Mouse (Mus musculus): ENCODE data around the gene Ankrd11. TPM values are rescaled to one million over a fixed set of nuclear protein-coding genes. Genes with fewer than 3 reads are reported as not detected.

Gene Ankrd11
- polyA plus RNA-seq, 1 experiment, result 41.9 TPM

DNA sequence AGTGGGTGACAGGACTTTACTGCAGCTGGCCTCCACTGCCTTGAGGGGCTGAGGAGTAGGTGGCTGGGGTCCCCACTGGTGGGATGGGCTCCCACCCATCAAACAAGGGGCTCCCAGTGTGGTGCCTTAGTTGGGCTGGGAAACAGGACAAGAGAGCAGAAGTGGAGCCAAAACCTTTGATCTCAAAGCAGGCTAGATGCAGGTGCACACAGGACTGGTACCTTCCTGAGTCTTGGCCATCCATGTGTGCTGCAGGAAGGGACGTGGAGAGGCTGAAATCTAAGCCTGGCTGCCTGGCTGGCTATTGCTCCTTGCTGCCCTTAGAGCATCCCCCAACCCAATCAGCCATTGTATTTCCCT, 189.6 kb downstream of the Ankrd11 start:
- no peaks in the 10 kb centered on the region for H3K27me3 ChIP-seq (ENCODE audit: control insufficient read depth, insufficient read depth, low read length)
- no peak overlapping the region for H3K4me3 ChIP-seq (ENCODE audit: control insufficient read depth, low read depth, low read length)
- H3K4me1 ChIP-seq (ENCODE audit: control insufficient read depth, insufficient read depth, low read length), result no peaks in the 10 kb centered on the region
- no peak overlapping the region for H3K27ac ChIP-seq (ENCODE audit: control insufficient read depth, insufficient read depth, low read depth, low read length)
- TF ChIP-seq POLR2A (IDR thresholded peaks at IDR 0.05; ENCODE audit: control insufficient read depth, low read depth, low read length), result no peak
- no peak for TF ChIP-seq CTCF (IDR thresholded peaks at IDR 0.05; ENCODE audit: control insufficient read depth, insufficient read depth, insufficient replicate concordance, low read depth, low read length)
- no peaks in the 10 kb centered on the region for H3K36me3 ChIP-seq (ENCODE audit: control insufficient read depth, insufficient read depth, low read length)

- Histone ChIP-seq H3K27me3 (ENCODE audit: control insufficient read depth, insufficient read depth, low read length) (no peaks in the 10 kb centered on the region), H3K4me3 (ENCODE audit: control insufficient read depth, low read depth, low read length) (no peak overlapping the region), H3K36me3 (ENCODE audit: control insufficient read depth, insufficient read depth, low read length) (no peaks in the 10 kb centered on the region), H3K27ac (ENCODE audit: control insufficient read depth, insufficient read depth, low read depth, low read length) (no peak overlapping the region), H3K4me1 (ENCODE audit: control insufficient read depth, insufficient read depth, low read length) (no peaks in the 10 kb centered on the region)
- TF ChIP-seq CTCF (IDR thresholded peaks at IDR 0.05; ENCODE audit: control insufficient read depth, insufficient read depth, insufficient replicate concordance, low read depth, low read length) (no peak), POLR2A (IDR thresholded peaks at IDR 0.05; ENCODE audit: control insufficient read depth, low read depth, low read length) (no peak)
Measured at GRCm38 (mm10) chr8:122851692-122852545, 190.2 kb downstream of the Ankrd11 start.

DNA sequence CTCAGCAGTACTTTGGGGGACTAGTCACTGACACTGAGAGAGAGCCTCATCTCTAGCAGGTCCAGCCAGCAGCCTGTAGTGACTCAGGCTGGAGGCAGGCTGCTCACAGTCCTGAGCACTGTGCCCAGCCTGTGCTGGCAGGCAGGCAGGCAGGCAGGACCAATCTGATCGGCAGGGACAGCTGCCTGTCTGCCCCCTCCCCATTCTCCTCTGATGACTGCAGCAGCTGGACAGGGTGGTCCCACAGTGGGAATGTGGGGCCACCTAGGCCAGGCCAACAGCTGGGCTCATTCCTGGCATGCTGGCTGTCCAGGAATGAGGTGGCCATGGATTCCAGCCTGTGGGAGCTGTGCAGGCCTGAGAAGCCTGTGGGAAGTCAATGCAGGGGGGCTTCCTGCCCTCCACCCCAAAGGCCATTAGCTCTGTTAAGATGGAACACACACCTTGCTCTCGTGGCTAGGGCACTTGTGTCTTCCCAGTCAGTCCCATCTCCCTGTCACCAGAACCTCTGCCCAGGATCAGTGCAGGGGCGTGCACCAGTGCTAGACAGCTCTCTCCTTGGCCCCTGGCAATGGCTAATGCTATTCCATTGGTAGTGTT, 191.3 kb downstream of the Ankrd11 start:
- TF ChIP-seq POLR2A (IDR thresholded peaks at IDR 0.05; ENCODE audit: control insufficient read depth, low read depth, low read length), result no peak
- no peak for TF ChIP-seq CTCF (IDR thresholded peaks at IDR 0.05; ENCODE audit: control insufficient read depth, insufficient read depth, insufficient replicate concordance, low read depth, low read length)
- no peaks in the 10 kb centered on the region for H3K4me1 ChIP-seq (ENCODE audit: control insufficient read depth, insufficient read depth, low read length)
- H3K4me3 ChIP-seq (ENCODE audit: control insufficient read depth, low read depth, low read length), result no peak overlapping the region
- H3K36me3 ChIP-seq (ENCODE audit: control insufficient read depth, insufficient read depth, low read length), result no peaks in the 10 kb centered on the region
- H3K27ac ChIP-seq (ENCODE audit: control insufficient read depth, insufficient read depth, low read depth, low read length), result no peak overlapping the region
- H3K27me3 ChIP-seq (ENCODE audit: control insufficient read depth, insufficient read depth, low read length), result no peaks in the 10 kb centered on the region

- no peak overlapping the region for H3K27ac ChIP-seq (ENCODE audit: control insufficient read depth, insufficient read depth, low read depth, low read length)
- H3K36me3 ChIP-seq (ENCODE audit: control insufficient read depth, insufficient read depth, low read length), result no peaks in the 10 kb centered on the region
- TF ChIP-seq CTCF (IDR thresholded peaks at IDR 0.05; ENCODE audit: control insufficient read depth, insufficient read depth, insufficient replicate concordance, low read depth, low read length), result no peak
- TF ChIP-seq POLR2A (IDR thresholded peaks at IDR 0.05; ENCODE audit: control insufficient read depth, low read depth, low read length), result no peak
- no peaks in the 10 kb centered on the region for H3K27me3 ChIP-seq (ENCODE audit: control insufficient read depth, insufficient read depth, low read length)
- no peaks in the 10 kb centered on the region for H3K4me1 ChIP-seq (ENCODE audit: control insufficient read depth, insufficient read depth, low read length)
- no peak overlapping the region for H3K4me3 ChIP-seq (ENCODE audit: control insufficient read depth, low read depth, low read length)
Measured at GRCm38 (mm10) chr8:122849152-122849910, 192.7 kb downstream of the Ankrd11 start.

GRCm38 (mm10) chr8:122847829-122848561, 194.1 kb downstream of the Ankrd11 start, which contains the start of gene Cdh15:
Gene Cdh15 (plus strand): TSS chr8:122847966.
- H3K4me3 ChIP-seq (ENCODE audit: control insufficient read depth, low read depth, low read length), result no peak within 1 kb of the TSS
- TF ChIP-seq CTCF (IDR thresholded peaks at IDR 0.05; ENCODE audit: control insufficient read depth, insufficient read depth, insufficient replicate concordance, low read depth, low read length) (no peak), POLR2A (IDR thresholded peaks at IDR 0.05; ENCODE audit: control insufficient read depth, low read depth, low read length) (no peak)
- no peaks in the 10 kb centered on the region for H3K36me3 ChIP-seq (ENCODE audit: control insufficient read depth, insufficient read depth, low read length)
- H3K4me1 ChIP-seq (ENCODE audit: control insufficient read depth, insufficient read depth, low read length), result no peaks in the 10 kb centered on the region
- H3K27me3 ChIP-seq (ENCODE audit: control insufficient read depth, insufficient read depth, low read length), result no peaks in the 10 kb centered on the region
- no peak within 1 kb of the TSS for H3K27ac ChIP-seq (ENCODE audit: control insufficient read depth, insufficient read depth, low read depth, low read length)

DNA sequence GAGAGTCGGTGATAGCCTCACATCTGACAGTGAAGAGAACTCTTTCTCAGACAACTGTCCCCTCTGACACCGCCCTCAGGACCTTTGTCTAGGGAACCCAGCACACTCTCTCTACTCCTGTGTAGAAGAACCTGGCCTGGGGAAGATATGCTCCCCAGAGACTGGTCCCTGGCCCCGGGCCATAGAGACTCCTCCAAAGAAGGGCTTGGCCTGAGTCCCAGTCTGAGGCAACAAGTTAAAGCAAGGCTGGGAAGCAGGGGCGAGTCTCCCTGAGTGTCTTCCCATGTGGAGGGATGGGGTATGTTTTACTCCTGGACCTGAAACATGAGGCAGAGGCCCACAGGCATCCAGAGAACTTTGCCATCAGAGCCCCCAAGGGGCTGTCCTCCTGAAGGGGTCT, 196.4 kb downstream of the Ankrd11 start:
- Histone ChIP-seq H3K27me3 (ENCODE audit: control insufficient read depth, insufficient read depth, low read length) (no peaks in the 10 kb centered on the region), H3K4me1 (ENCODE audit: control insufficient read depth, insufficient read depth, low read length) (no peaks in the 10 kb centered on the region), H3K36me3 (ENCODE audit: control insufficient read depth, insufficient read depth, low read length) (no peaks in the 10 kb centered on the region), H3K27ac (ENCODE audit: control insufficient read depth, insufficient read depth, low read depth, low read length) (no peak overlapping the region), H3K4me3 (ENCODE audit: control insufficient read depth, low read depth, low read length) (no peak overlapping the region)
- TF ChIP-seq CTCF (IDR thresholded peaks at IDR 0.05; ENCODE audit: control insufficient read depth, insufficient read depth, insufficient replicate concordance, low read depth, low read length), result no peak
